Mouse (Mus musculus) left cerebral cortex, adult 6 months (tissue): ENCODE data around the gene Olfr433. TPM values are rescaled to one million over a fixed set of nuclear protein-coding genes. Genes with fewer than 3 reads are reported as not detected.

ENCODE experiments used
- long read RNA-seq, 2 experiments: library from polyadenylated mRNA; unstranded; transcript quantifications; one replicate each; pipeline ENCODE4 v2.0.0; 2019 to 2020
- polyA plus RNA-seq: library from polyadenylated mRNA; unstranded; fragments of <200 nt; fragmentation: Nextera tagmentation; gene quantifications from 2 replicates; pipeline ENCODE4 v1.2.3, GENCODE M21; 2021

Olfr433 gene
- not detected in 2 replicates for polyA plus RNA-seq
- long read RNA-seq, experiment 1 = 0 reads
- long read RNA-seq, experiment 2 = 0 reads

DNA sequence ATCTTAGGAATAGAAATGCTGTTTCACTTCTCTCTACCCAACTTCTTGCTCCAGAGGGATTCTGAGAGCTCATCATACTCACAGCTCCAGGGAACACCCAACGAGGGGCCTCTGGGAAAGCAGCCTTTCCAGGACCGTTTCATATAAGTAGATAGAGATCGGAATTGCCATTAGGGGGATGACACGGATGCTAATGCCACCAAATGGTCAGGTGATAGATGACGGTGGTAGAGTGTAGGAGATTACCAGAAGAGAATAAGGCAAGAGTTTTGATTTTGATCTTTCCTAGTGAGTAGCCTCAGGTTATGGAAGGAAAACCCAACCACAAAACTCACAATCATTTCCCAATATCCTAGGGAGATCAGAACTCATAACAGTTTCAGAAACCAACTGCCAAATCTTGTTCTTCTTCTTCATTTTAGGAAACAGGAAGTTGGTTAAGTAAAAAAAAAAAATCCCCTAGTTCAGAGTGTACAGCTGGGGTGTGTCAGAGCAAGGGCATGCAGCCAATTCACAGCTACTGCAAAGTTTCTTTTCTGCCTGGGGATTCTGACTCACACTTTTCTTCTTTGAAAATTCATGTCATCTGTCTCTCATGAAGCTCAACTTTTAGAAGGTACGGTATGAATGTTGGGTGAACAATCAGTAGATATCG is at the start of gene Olfr433:
Olfr433 (plus strand) TSS at position 183 of the 655 bp plus-strand sequence.

DNA sequence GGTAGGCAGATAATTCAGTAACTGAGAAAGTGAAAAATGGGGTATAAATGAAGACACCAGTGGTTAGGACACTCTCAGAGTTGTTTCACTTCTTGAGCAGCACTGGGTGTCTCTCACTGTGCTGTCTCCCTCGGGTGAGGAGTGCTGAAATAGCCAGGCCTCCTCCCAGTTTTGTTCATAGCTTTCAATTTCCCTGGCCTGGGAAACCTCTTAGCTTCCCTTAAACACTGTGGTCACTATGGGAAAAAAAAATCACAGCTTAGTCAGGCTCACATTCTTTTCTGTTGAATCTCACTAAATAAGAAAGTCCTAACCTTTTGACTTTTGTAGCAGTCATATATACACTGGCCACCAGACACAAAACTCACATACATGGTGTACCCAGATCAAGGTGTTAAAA is 8.8 kb upstream of the Olfr433 start, which contains the start of gene Ifi205:
Ifi205 (minus strand) TSS at position 113 of the 400 bp plus-strand sequence.

GRCm38 (mm10) chr1:174048893-174049292 is 8.4 kb downstream of the Olfr433 start, which contains the start of gene Olfr432:
TSS of gene Olfr432 (plus strand) at chr1:174049205.

DNA sequence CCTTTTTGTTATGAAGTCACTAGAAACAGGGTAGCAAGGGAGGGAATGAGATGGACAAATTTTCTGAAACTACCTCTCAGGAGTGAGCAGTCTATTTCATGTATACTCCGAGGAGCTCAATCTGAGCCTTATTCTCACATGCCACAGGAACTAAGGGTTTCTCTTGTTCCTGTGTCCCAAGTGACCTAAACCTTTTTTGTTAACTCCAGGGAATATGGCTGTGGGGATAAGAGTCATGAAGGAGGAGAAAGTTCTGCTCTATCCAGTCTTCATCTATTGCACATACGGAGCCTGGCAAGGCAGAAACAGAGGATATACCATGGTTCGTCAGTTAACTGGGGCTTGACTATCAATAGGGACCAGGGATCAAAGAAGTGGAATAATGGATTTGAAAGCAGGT is 25.8 kb downstream of the Olfr433 start, which contains the start of gene Olfr430:
Olfr430 (plus strand) TSS at position 301 of the 400 bp plus-strand sequence.

GRCm38 (mm10) chr1:174084031-174084430 is 43.5 kb downstream of the Olfr433 start, which contains the start of gene Olfr429:
TSS of gene Olfr429 (plus strand) at chr1:174084331.

Other genes with a start within 250 kb of the Olfr433 start
- gene Ifi211, start 127.7 kb upstream of the Olfr433 start, polyA plus RNA-seq = 0.11 and 0.26 TPM in 2 replicates
- 0.32 and 0.53 TPM in 2 replicates for gene Mndal, start 98.2 kb upstream of the Olfr433 start, polyA plus RNA-seq
- 0.09 and 0.18 TPM in 2 replicates for gene Ifi203, start 98.0 kb upstream of the Olfr433 start, polyA plus RNA-seq
- gene Ifi202b, start 58.0 kb upstream of the Olfr433 start, polyA plus RNA-seq = not detected in 2 replicates
- not detected in 2 replicates for gene Ifi205, start 8.9 kb upstream of the Olfr433 start, polyA plus RNA-seq
- gene Olfr432, start 8.5 kb downstream of the Olfr433 start, polyA plus RNA-seq = not detected in 2 replicates
- gene Olfr430, start 25.9 kb downstream of the Olfr433 start, polyA plus RNA-seq = not detected in 2 replicates
- gene Olfr429, start 43.6 kb downstream of the Olfr433 start, polyA plus RNA-seq = not detected in 2 replicates
- gene Olfr427, start 56.2 kb downstream of the Olfr433 start, polyA plus RNA-seq = not detected in 2 replicates
- not detected in 2 replicates for gene Olfr231, start 80.5 kb downstream of the Olfr433 start, polyA plus RNA-seq
- gene Olfr424, start 90.8 kb downstream of the Olfr433 start, polyA plus RNA-seq = not detected in 2 replicates
- not detected in 2 replicates for gene Olfr420, start 114.9 kb downstream of the Olfr433 start, polyA plus RNA-seq
- gene Spta1, start 132.1 kb downstream of the Olfr433 start, polyA plus RNA-seq = not detected in 2 replicates
- not detected in 2 replicates for gene Olfr419, start 211.4 kb downstream of the Olfr433 start, polyA plus RNA-seq